Mouse (Mus musculus): ENCODE data around the gene Rab3ip. TPM values are rescaled to one million over a fixed set of nuclear protein-coding genes. Genes with fewer than 3 reads are reported as not detected.

Gene Rab3ip
- polyA plus RNA-seq, 1 experiment = 5.8 TPM

GRCm38 (mm10) chr10:116962803-116963202 lies 12.2 kb upstream of the Rab3ip start:
- Histone ChIP-seq H3K4me1 (ENCODE audit: control insufficient read depth, insufficient read depth, low read length) (no peaks in the 10 kb centered on the region), H3K4me3 (ENCODE audit: insufficient read depth, low read length) (no peak overlapping the region), H3K27ac (ENCODE audit: insufficient read depth, low read depth, low read length) (no peak overlapping the region)
- TF ChIP-seq POLR2A (IDR thresholded peaks at IDR 0.05; ENCODE audit: borderline replicate concordance, low read depth, low read length) (no peak), CTCF (IDR thresholded peaks at IDR 0.05; ENCODE audit: low read depth, low read length) (no peak)

GRCm38 (mm10) chr10:116962152-116962551 lies 11.6 kb upstream of the Rab3ip start:
- H3K4me3 ChIP-seq (ENCODE audit: insufficient read depth, low read length) = no peak overlapping the region

GRCm38 (mm10) chr10:116957867-116958551 lies 7.4 kb upstream of the Rab3ip start:
- TF ChIP-seq POLR2A (IDR thresholded peaks at IDR 0.05; ENCODE audit: borderline replicate concordance, low read depth, low read length) = no peak
- Histone ChIP-seq H3K27ac (ENCODE audit: insufficient read depth, low read depth, low read length) (no peak overlapping the region), H3K4me3 (ENCODE audit: insufficient read depth, low read length) (no peak overlapping the region), H3K4me1 (ENCODE audit: control insufficient read depth, insufficient read depth, low read length) (no peaks in the 10 kb centered on the region)

More at GRCm38 (mm10) chr10:116962152-116962551, 11.6 kb upstream of the Rab3ip start:
- Histone ChIP-seq H3K27ac (ENCODE audit: insufficient read depth, low read depth, low read length) (no peak overlapping the region), H3K4me1 (ENCODE audit: control insufficient read depth, insufficient read depth, low read length) (no peaks in the 10 kb centered on the region)
- TF ChIP-seq CTCF (IDR thresholded peaks at IDR 0.05; ENCODE audit: low read depth, low read length) (no peak), POLR2A (IDR thresholded peaks at IDR 0.05; ENCODE audit: borderline replicate concordance, low read depth, low read length) (no peak)

- Histone ChIP-seq H3K27ac (ENCODE audit: insufficient read depth, low read depth, low read length) (no peak overlapping the region), H3K4me1 (ENCODE audit: control insufficient read depth, insufficient read depth, low read length) (no peaks in the 10 kb centered on the region), H3K4me3 (ENCODE audit: insufficient read depth, low read length) (no peak overlapping the region)
- TF ChIP-seq POLR2A (IDR thresholded peaks at IDR 0.05; ENCODE audit: borderline replicate concordance, low read depth, low read length) (no peak), CTCF (IDR thresholded peaks at IDR 0.05; ENCODE audit: low read depth, low read length) (no peak)
Measured at GRCm38 (mm10) chr10:116956483-116957158, 6.1 kb upstream of the Rab3ip start.

- Histone ChIP-seq H3K4me1 (ENCODE audit: control insufficient read depth, insufficient read depth, low read length) (0 out of 2 replicates have a peak, but pooled peaks cover 2% of the 10 kb centered on the region), H3K4me3 (ENCODE audit: insufficient read depth, low read length) (no peak overlapping the region), H3K27ac (ENCODE audit: insufficient read depth, low read depth, low read length) (no peak overlapping the region)
- TF ChIP-seq POLR2A (IDR thresholded peaks at IDR 0.05; ENCODE audit: borderline replicate concordance, low read depth, low read length) (no peak), CTCF (IDR thresholded peaks at IDR 0.05; ENCODE audit: low read depth, low read length) (no peak)
Measured at GRCm38 (mm10) chr10:116955191-116955590, 4.6 kb upstream of the Rab3ip start.

GRCm38 (mm10) chr10:116950886-116951285 lies 317 bp upstream of the Rab3ip start:
- Histone ChIP-seq H3K27ac (ENCODE audit: insufficient read depth, low read depth, low read length) (0 out of 2 replicates have a peak overlapping the region, but pooled peaks have one; percentile 7), H3K4me3 (ENCODE audit: insufficient read depth, low read length) (peak overlapping the region; percentile 71), H3K4me1 (ENCODE audit: control insufficient read depth, insufficient read depth, low read length) (0 out of 2 replicates have a peak, but pooled peaks cover 2% of the 10 kb centered on the region)
- TF ChIP-seq CTCF (IDR thresholded peaks at IDR 0.05; ENCODE audit: low read depth, low read length) = no peak
- TF ChIP-seq POLR2A (IDR thresholded peaks at IDR 0.05; ENCODE audit: borderline replicate concordance, low read depth, low read length) = no peak

- H3K27ac ChIP-seq (ENCODE audit: insufficient read depth, low read depth, low read length) = no peak overlapping the region
- H3K4me1 ChIP-seq (ENCODE audit: control insufficient read depth, insufficient read depth, low read length) = 0 out of 2 replicates have a peak, but pooled peaks cover 2% of the 10 kb centered on the region
- H3K4me3 ChIP-seq (ENCODE audit: insufficient read depth, low read length) = peak overlapping the region; percentile 86
- TF ChIP-seq POLR2A (IDR thresholded peaks at IDR 0.05; ENCODE audit: borderline replicate concordance, low read depth, low read length) = no peak
- no peak for TF ChIP-seq CTCF (IDR thresholded peaks at IDR 0.05; ENCODE audit: low read depth, low read length)
Measured at GRCm38 (mm10) chr10:116949111-116950008, 1.2 kb downstream of the Rab3ip start.

- Histone ChIP-seq H3K27ac (ENCODE audit: insufficient read depth, low read depth, low read length) (no peak overlapping the region), H3K4me3 (ENCODE audit: insufficient read depth, low read length) (no peak overlapping the region), H3K4me1 (ENCODE audit: control insufficient read depth, insufficient read depth, low read length) (0 out of 2 replicates have a peak, but pooled peaks cover 2% of the 10 kb centered on the region)
- TF ChIP-seq POLR2A (IDR thresholded peaks at IDR 0.05; ENCODE audit: borderline replicate concordance, low read depth, low read length) (no peak), CTCF (IDR thresholded peaks at IDR 0.05; ENCODE audit: low read depth, low read length) (no peak)
Measured at GRCm38 (mm10) chr10:116948414-116948813, 2.2 kb downstream of the Rab3ip start.

GRCm38 (mm10) chr10:116944940-116945339 lies 5.6 kb downstream of the Rab3ip start:
- TF ChIP-seq CTCF (IDR thresholded peaks at IDR 0.05; ENCODE audit: low read depth, low read length) (no peak), POLR2A (IDR thresholded peaks at IDR 0.05; ENCODE audit: borderline replicate concordance, low read depth, low read length) (no peak)
- Histone ChIP-seq H3K27ac (ENCODE audit: insufficient read depth, low read depth, low read length) (no peak overlapping the region), H3K4me3 (ENCODE audit: insufficient read depth, low read length) (no peak overlapping the region)

More at GRCm38 (mm10) chr10:116944940-116945339, 5.6 kb downstream of the Rab3ip start:
- no peaks in the 10 kb centered on the region for H3K4me1 ChIP-seq (ENCODE audit: control insufficient read depth, insufficient read depth, low read length)

All from bone marrow macrophage, adult 2 months (primary cell).